Mouse (Mus musculus) embryonic fibroblast, embryonic 13.5 days (primary cell): ENCODE measurements around the gene Cntnap5a. TPM values are rescaled to one million over a fixed set of nuclear protein-coding genes. Genes with fewer than 3 reads are reported as not detected.

ENCODE experiments used
- H3K27ac ChIP-seq: 2 replicates; pipeline ENCODE4 v1.5.1; 2012; ENCODE audit warnings: low read length, control low read depth, inconsistent platforms; ENCODE audit not compliant: insufficient read depth
- H3K4me1 ChIP-seq: 2 replicates; pipeline ENCODE4 v1.6.1; 2011; ENCODE audit warnings: low read length; ENCODE audit not compliant: control insufficient read depth, insufficient read depth
- H3K4me3 ChIP-seq: 2 replicates; pipeline ENCODE4 v1.5.1; 2011; ENCODE audit warnings: mild to moderate bottlenecking, control low read depth, low read length; ENCODE audit not compliant: insufficient read depth
- CTCF ChIP-seq: IDR thresholded peaks from 2 replicates; pipeline ENCODE4 v1.5.1; 2011; ENCODE audit warnings: mild to moderate bottlenecking, control low read depth, low read length, moderate library complexity, borderline replicate concordance; ENCODE audit not compliant: insufficient read depth
- POLR2A ChIP-seq: IDR thresholded peaks from 2 replicates; pipeline ENCODE4 v1.6.1; 2011; ENCODE audit warnings: low read depth, mild to moderate bottlenecking, control low read depth, low read length, moderate library complexity
- polyA plus RNA-seq: library from polyadenylated mRNA; stranded (reverse); fragments of >200 nt; gene quantifications from 2 replicates; pipeline ENCODE4 v1.2.4, GENCODE M21; 2011; ENCODE audit warnings: low read depth; ENCODE audit not compliant: missing spikeins, insufficient read length

The Cntnap5a gene
- not detected in 2 replicates for polyA plus RNA-seq

DNA sequence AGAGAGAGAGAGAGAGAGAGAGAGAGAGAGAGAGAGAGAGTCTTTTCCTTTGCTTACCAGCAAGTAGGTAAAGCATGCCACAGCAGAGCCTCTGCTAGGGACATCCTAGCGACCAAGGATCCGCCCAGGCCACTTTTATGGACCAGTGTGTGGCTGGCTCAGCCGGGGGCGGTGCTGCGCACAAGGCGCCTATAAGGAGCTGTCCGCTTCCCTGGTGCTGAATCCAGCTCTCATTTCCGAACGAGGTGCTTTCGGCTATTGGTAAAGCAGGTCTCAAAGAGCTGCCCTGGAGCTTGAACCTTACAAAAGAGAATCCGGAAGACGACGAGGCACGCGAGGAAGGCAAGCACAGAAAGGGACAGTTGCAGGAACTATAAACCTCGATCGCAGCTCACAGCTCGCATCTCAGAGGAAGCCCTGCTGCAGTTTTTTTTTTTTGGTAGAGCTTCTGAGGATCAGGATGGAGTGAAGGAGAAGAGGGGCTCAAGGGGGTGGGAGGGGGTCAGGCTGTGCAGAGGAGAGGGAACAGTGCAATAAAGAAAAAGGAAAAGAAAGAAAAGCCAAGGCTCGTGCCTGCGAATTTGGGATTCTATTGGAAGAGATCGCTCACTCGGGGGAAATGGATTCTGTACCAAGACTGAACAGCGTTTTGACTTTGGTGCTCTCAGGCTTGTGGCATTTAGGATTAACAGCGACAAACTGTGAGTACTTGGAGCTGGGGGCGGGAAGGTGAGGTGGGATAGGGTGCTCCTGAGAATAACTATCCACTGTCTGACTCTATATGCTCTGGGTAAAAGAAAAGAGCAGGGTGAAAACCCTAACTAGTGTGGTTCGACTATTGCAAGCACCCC, at the start of gene Cntnap5a:
TSS of gene Cntnap5a (plus strand) at position 239 of the 851 bp plus-strand sequence.
- no peak for TF ChIP-seq CTCF
- no peak for TF ChIP-seq POLR2A
- Histone ChIP-seq H3K4me1 (no peaks in the 10 kb centered on the region), H3K27ac (no peak within 1 kb of the TSS), H3K4me3 (no peak within 1 kb of the TSS)

DNA sequence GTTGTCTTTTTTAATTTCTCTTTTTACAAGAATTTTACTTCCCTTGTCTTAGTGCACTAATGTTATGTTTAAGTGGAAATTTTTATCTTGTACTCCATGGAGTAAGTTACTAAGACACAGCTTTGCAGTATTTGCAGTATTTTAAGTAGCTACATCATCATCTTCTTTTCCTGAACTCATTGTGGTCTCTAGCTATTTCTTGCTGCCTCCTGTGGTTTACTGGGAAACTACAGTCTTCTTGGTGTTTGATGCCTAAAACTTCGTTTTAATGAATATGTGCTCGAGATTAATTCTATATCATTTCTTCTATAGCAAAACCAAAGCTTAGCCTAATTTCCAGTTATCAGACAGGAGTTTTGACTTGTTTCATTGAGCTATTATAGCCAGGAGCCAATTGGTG, 37.6 kb upstream of the Cntnap5a start:
- Histone ChIP-seq H3K4me1 (no peaks in the 10 kb centered on the region), H3K4me3 (no peak overlapping the region), H3K27ac (no peak overlapping the region)
- TF ChIP-seq CTCF (no peak), POLR2A (no peak)

DNA sequence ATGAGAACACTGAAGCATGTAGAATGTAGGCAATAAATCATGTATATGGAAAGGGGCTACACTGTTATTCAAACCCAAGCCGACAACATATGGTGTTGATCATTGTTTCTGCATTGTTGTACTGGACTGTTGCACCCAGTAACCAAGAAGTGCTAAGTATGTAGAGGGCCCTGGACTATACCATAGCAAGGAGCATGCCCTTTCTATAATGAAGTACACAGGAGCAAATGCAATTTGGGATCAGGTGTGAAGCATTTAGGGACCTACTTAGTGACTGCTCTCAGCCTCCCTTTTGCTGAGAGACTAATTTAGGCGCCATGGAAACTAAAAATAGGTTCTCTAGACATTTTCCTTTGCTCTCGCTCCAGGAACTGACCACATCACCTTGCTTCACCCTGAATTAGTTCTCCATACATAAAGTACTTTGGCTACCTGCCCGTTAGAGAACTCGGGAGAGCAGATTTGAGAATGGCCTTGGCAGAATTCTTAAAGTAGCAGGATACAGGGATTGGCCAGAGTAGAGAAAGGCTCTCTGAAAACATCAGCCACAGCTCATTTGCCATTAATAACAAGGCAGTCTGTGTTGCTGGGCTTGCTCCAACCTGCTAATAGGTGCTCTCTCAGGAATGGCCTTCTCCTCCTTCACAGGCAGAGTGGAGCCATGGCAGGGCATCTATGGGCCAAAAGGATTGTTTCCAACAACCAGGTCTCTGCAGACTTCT, 26.1 kb upstream of the Cntnap5a start:
- no peaks in the 10 kb centered on the region for H3K4me1 ChIP-seq
- TF ChIP-seq CTCF = no peak
- TF ChIP-seq POLR2A = no peak
- H3K4me3 ChIP-seq = no peak overlapping the region

DNA sequence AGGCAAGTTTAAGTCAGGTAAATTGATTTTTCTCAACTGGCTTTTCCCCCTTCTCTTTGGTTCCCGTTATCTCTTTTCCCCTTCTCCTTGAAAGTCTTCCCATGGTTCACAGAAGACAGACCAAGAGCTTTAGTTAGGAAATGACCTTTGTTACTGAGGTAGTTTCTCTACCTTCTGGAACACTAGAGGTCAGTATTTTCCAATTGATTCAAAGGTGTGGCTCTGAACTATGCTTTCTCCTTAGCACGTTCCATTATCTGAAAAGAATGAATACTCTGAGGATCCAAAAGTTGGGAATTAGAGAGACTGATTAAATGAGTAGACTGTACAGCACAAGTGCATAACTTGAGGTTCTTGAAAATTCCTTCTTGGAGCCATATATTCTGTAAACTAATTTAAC, 1.9 kb downstream of the Cntnap5a start:
- Histone ChIP-seq H3K27ac (no peak overlapping the region), H3K4me3 (no peak overlapping the region), H3K4me1 (no peaks in the 10 kb centered on the region)
- TF ChIP-seq POLR2A = no peak
- no peak for TF ChIP-seq CTCF

More for the DNA sequence above, 26.1 kb upstream of the Cntnap5a start:
- no peak overlapping the region for H3K27ac ChIP-seq

DNA sequence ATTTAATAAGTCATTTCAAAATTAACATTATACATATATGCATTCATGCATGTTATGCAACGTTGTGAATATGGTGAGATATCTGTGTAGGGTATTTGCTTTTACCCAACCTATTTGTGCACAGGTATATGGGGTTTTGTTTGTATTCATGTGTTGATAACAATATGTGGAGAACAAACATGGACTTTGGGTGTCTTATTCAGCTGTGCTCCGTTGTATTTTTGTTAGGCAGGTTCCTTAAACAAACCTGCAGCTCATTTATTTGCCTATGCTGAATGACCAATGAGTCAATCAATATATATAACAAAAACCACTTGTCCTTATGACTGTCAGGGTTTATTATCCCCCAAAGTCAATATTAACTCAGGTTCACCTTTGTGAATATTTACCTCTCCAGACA, 15.2 kb downstream of the Cntnap5a start:
- Histone ChIP-seq H3K27ac (no peak overlapping the region), H3K4me3 (no peak overlapping the region), H3K4me1 (no peaks in the 10 kb centered on the region)
- TF ChIP-seq CTCF (no peak), POLR2A (no peak)

DNA sequence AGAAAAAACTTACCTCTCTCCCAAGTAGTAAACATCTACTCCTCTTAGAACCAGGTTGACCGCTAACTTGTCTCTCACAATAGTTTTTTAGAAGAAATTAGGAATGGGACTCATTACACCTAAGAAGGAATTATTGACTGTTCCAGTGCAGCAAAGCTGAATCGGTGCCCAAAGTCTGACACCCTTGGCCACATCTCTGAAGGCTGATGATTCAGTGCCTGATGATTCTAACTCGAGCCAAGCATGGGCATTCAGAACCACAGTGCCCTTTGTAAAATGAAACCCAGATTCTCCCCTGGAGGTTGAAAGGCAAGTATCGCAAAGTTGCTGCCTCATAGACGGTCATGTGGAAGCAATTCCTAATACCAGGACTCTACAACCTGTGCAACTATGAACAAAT, 58.0 kb downstream of the Cntnap5a start:
- Histone ChIP-seq H3K27ac (no peak overlapping the region), H3K4me1 (no peaks in the 10 kb centered on the region), H3K4me3 (no peak overlapping the region)
- no peak for TF ChIP-seq CTCF
- TF ChIP-seq POLR2A = no peak

DNA sequence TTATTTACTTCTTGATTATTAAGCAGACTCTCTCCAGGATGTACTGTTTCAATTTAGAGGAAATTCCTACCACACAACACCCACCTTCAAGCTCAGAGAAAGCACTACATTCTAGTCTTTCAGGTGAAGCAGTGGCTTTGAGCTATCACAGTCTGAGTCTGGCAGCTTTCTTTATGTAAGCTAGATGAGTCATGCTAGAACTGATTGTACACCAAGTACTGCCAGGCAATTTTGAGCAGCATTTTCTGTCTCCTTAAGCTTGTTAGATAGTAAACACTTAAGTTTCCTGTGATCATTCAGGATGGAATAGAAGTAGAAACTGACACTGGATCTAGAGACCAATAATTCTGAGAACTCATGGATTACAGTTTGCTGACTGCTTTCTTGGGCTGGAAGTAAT, 61.0 kb downstream of the Cntnap5a start:
- Histone ChIP-seq H3K4me3 (no peak overlapping the region), H3K4me1 (no peaks in the 10 kb centered on the region), H3K27ac (no peak overlapping the region)
- TF ChIP-seq POLR2A (no peak), CTCF (no peak)

DNA sequence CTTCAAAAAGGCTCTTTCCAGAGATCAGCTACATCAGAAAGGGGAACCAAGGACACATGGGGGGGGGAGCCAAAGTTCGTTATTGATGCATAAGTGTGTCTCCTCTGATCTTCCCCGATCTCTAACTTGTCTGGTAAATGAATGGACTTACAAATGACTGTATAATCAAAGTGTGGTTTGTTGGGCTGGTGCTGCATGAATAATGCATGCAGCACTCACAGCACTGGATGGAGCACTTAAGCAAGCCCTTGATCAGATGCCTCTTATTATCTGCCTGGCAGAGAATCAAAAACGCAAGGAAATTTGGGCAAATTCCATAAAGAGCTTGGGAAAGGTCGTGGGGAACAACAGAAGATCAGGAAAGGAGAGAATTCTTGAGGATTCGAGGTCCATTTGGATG, 100.2 kb downstream of the Cntnap5a start:
- H3K27ac ChIP-seq = no peak overlapping the region
- TF ChIP-seq CTCF (no peak), POLR2A (no peak)
- no peaks in the 10 kb centered on the region for H3K4me1 ChIP-seq
- H3K4me3 ChIP-seq = no peak overlapping the region

DNA sequence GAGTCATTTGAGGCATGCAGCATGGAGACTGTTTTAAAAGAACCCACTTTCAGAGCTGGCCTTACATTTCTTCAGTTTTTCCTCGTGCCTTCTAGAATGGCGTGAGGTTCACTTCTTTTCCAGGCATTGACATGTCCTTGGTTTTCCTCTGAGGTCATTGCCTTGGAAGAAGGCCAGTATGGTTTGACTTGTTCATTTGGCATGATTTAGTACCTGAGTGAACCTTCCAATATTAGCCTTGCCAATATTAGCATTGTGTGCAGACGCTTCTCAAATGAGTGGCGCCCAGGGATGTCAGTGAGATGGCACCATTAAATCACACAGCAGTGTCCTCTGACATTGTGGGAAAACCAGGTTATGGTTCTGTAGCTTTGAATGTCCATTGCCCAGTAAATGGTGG, 158.0 kb downstream of the Cntnap5a start:
- no peak overlapping the region for H3K27ac ChIP-seq
- no peaks in the 10 kb centered on the region for H3K4me1 ChIP-seq
- H3K4me3 ChIP-seq = no peak overlapping the region
- TF ChIP-seq POLR2A (no peak), CTCF (no peak)

DNA sequence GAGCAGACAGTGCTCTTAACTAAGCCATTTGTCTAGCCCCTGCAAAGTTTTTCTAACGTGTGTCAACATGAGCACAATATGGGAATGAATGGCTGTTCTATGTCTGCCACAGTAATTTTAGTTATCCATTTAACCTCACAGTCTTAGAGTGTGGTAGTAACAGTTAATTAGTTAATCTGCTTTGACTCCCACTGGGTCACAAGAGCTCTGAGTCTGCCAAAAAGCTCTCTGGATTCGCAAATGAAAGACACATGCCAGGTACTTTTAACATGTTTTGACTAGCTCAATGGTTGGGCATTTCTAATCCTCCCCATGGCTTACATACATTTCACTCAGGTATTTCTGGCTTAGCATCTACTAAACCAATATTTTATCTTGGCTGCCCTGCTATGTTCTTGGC, 163.0 kb downstream of the Cntnap5a start:
- no peak for TF ChIP-seq CTCF
- TF ChIP-seq POLR2A = no peak
- H3K4me3 ChIP-seq = no peak overlapping the region
- no peaks in the 10 kb centered on the region for H3K4me1 ChIP-seq
- no peak overlapping the region for H3K27ac ChIP-seq
